Mouse (Mus musculus) heart, adult 2 months (tissue): ENCODE results near the gene Kcnma1.

Source experiments
- CTCF ChIP-seq: fragments of 200-600 bp; IDR thresholded peaks from 2 replicates; pipeline ENCODE4 v1.8.1; 2022; ENCODE audit warnings: antibody characterized with exemption, mild to moderate bottlenecking, moderate library complexity
- POLR2A ChIP-seq: fragments of 200-500 bp; IDR thresholded peaks from 2 replicates; pipeline ENCODE4 v1.6.1; 2011; ENCODE audit warnings: mild to moderate bottlenecking, low read depth, low read length, control low read depth; ENCODE audit not compliant: insufficient read depth

- TF ChIP-seq POLR2A (no peak), CTCF (no peak)
Observed at GRCm38 (mm10) chr14:23435861-23436260, 578.4 kb downstream of the Kcnma1 start.
